Mouse (Mus musculus) liver, embryonic 13.5 days (tissue): ENCODE results near the gene Fbxl19. TPM values are rescaled to one million over a fixed set of nuclear protein-coding genes. Genes with fewer than 3 reads are reported as not detected.

Source experiments
- ATAC-seq: fragments of 200-750 bp; cut with Nextera tagmentation; 2 replicates; pipeline ENCODE4 v1.8.0; 2017; ENCODE audit warnings: low read depth, mild to moderate bottlenecking, moderate number of reproducible peaks, moderate library complexity
- DNase-seq: peaks from one replicate; pipeline ENCODE4 v3.0.0; 2022
- H3K27ac ChIP-seq: fragments of 300-500 bp; sonication (generic); 2 replicates; pipeline ENCODE4 v1.5.1; 2015; ENCODE audit warnings: moderate library complexity, mild to moderate bottlenecking, inconsistent platforms
- H3K27me3 ChIP-seq: fragments of 300-500 bp; sonication (generic); 2 replicates; pipeline ENCODE4 v1.6.1; 2015; ENCODE audit warnings: mild to moderate bottlenecking, inconsistent platforms
- H3K36me3 ChIP-seq: fragments of 300-500 bp; sonication (generic); 2 replicates; pipeline ENCODE4 v1.6.1; 2015; ENCODE audit warnings: mild to moderate bottlenecking, inconsistent platforms
- H3K4me1 ChIP-seq: fragments of 300-500 bp; sonication (generic); replicated peaks from 2 replicates; pipeline ENCODE4 v1.6.1; 2015; ENCODE audit warnings: inconsistent platforms
- H3K4me2 ChIP-seq: fragments of 300-500 bp; sonication (generic); 2 replicates; pipeline ENCODE4 v1.6.1; 2015; ENCODE audit warnings: inconsistent platforms, mild to moderate bottlenecking, moderate library complexity
- H3K4me3 ChIP-seq: fragments of 300-500 bp; sonication (generic); replicated peaks from 2 replicates; pipeline ENCODE4 v1.5.1; 2015; ENCODE audit warnings: mild to moderate bottlenecking, inconsistent platforms
- H3K9ac ChIP-seq: fragments of 300-500 bp; sonication (generic); 2 replicates; pipeline ENCODE4 v1.6.1; 2015; ENCODE audit warnings: mild to moderate bottlenecking, inconsistent platforms
- H3K9me3 ChIP-seq: fragments of 300-500 bp; sonication (generic); replicated peaks from 2 replicates; pipeline ENCODE4 v1.6.1; 2016; ENCODE audit warnings: inconsistent platforms
- WGBS: fragments of 180-500 bp; shearing (Covaris S2); methylation state at CpG from one replicate; pipeline ENCODE4 v1.1.7; 2015; ENCODE audit not compliant: insufficient replicate concordance; 5-methylcytosine and 5-hydroxymethylcytosine counted together
- polyA plus RNA-seq: library from polyadenylated mRNA; unstranded; fragments of >200 nt; fragmentation: Nextera tagmentation; extraction: Ambion mirVana; gene quantifications from 2 replicates; pipeline ENCODE4 v1.2.1, GENCODE M21; 2015

Gene Fbxl19
- polyA plus RNA-seq, 1 experiment from 2014 or later: 3.3 TPM

- Histone ChIP-seq H3K4me1 (0 out of 2 replicates have a peak, but pooled peaks cover 2% of the 10 kb centered on the region), H3K27ac (no peak within 1 kb of the TSS), H3K9me3 (no peaks in the 10 kb centered on the region), H3K4me3 (no peak within 1 kb of the TSS), H3K4me2 (no peak within 1 kb of the TSS), H3K9ac (no peak within 1 kb of the TSS), H3K27me3 (no peaks in the 10 kb centered on the region), H3K36me3 (peaks cover 99% of the 10 kb centered on the region)
- ATAC-seq (0 out of 2 replicates have a peak, but pooled peaks have one; percentile 5), DNase-seq (no peak)
- WGBS: 88% methylated on average over 6 of the region's 7 CpGs
Measured at GRCm38 (mm10) chr7:127785308-127785707, 41.0 kb downstream of the Fbxl19 start, which contains the start of gene Gm49388. Gene Gm49388 (plus strand): TSS chr7:127785608.

GRCm38 (mm10) chr7:127797076-127797845, 52.9 kb downstream of the Fbxl19 start:
- DNase-seq: no peak
- H3K9ac ChIP-seq: no peak overlapping the region
- H3K4me1 ChIP-seq: peaks cover 22% of the 10 kb centered on the region
- 90% methylated on average over 23 of the region's 23 CpGs for WGBS
- no peaks in the 10 kb centered on the region for H3K9me3 ChIP-seq
- no peak for ATAC-seq
- H3K36me3 ChIP-seq: peaks cover 92% of the 10 kb centered on the region
- no peaks in the 10 kb centered on the region for H3K27me3 ChIP-seq
- no peak overlapping the region for H3K27ac ChIP-seq
- no peak overlapping the region for H3K4me2 ChIP-seq
- no peak overlapping the region for H3K4me3 ChIP-seq

- Histone ChIP-seq H3K4me3 (no peak overlapping the region), H3K27ac (no peak overlapping the region), H3K9me3 (no peaks in the 10 kb centered on the region), H3K9ac (no peak overlapping the region), H3K4me1 (peaks cover 31% of the 10 kb centered on the region), H3K4me2 (no peak overlapping the region), H3K27me3 (no peaks in the 10 kb centered on the region), H3K36me3 (peaks cover 92% of the 10 kb centered on the region)
- ATAC-seq (no peak), DNase-seq (no peak)
- 84% methylated on average over 4 of the region's 4 CpGs for WGBS
Measured at GRCm38 (mm10) chr7:127798591-127798990, 54.2 kb downstream of the Fbxl19 start.

- H3K4me3 ChIP-seq: no peak overlapping the region
- H3K9ac ChIP-seq: no peak overlapping the region
- no peak overlapping the region for H3K4me2 ChIP-seq
- 85% methylated on average over 13 of the region's 13 CpGs for WGBS
- no peaks in the 10 kb centered on the region for H3K27me3 ChIP-seq
- DNase-seq: no peak
- H3K27ac ChIP-seq: no peak overlapping the region
- no peaks in the 10 kb centered on the region for H3K9me3 ChIP-seq
- H3K4me1 ChIP-seq: peaks cover 37% of the 10 kb centered on the region
- peaks cover 92% of the 10 kb centered on the region for H3K36me3 ChIP-seq
- ATAC-seq: no peak
Measured at GRCm38 (mm10) chr7:127799211-127799610, 54.9 kb downstream of the Fbxl19 start.

GRCm38 (mm10) chr7:127799738-127800137, 55.4 kb downstream of the Fbxl19 start:
- no peaks in the 10 kb centered on the region for H3K9me3 ChIP-seq
- no peak overlapping the region for H3K4me3 ChIP-seq
- no peak overlapping the region for H3K27ac ChIP-seq
- no peak overlapping the region for H3K9ac ChIP-seq
- DNase-seq (no peak), ATAC-seq (no peak)
- no peak overlapping the region for H3K4me2 ChIP-seq
- H3K4me1 ChIP-seq: peaks cover 43% of the 10 kb centered on the region
- H3K27me3 ChIP-seq: no peaks in the 10 kb centered on the region
- H3K36me3 ChIP-seq: peaks cover 88% of the 10 kb centered on the region
- WGBS: 85% methylated on average over 1 of the region's 1 CpGs

GRCm38 (mm10) chr7:127800435-127801009, 56.2 kb downstream of the Fbxl19 start, which contains the start of gene Hsd3b7:
Gene Hsd3b7 (plus strand): TSS chr7:127800604.
- Histone ChIP-seq H3K4me3 (peak within 1 kb of the TSS; percentile 40), H3K4me1 (peaks cover 50% of the 10 kb centered on the region), H3K27me3 (no peaks in the 10 kb centered on the region), H3K9ac (peak within 1 kb of the TSS; percentile 49), H3K9me3 (no peaks in the 10 kb centered on the region), H3K36me3 (peaks cover 80% of the 10 kb centered on the region), H3K27ac (peak within 1 kb of the TSS; percentile 74), H3K4me2 (peak within 1 kb of the TSS; percentile 59)
- peak; percentile 74 for DNase-seq
- WGBS: 20% methylated on average over 6 of the region's 6 CpGs
- ATAC-seq: peak; percentile 62

GRCm38 (mm10) chr7:127801010-127801621, 56.8 kb downstream of the Fbxl19 start:
- peaks cover 74% of the 10 kb centered on the region for H3K36me3 ChIP-seq
- H3K4me2 ChIP-seq: peak overlapping the region; percentile 59
- WGBS: 80% methylated on average over 8 of the region's 8 CpGs
- peak overlapping the region; percentile 74 for H3K27ac ChIP-seq
- no peaks in the 10 kb centered on the region for H3K27me3 ChIP-seq
- no peak for ATAC-seq
- no peaks in the 10 kb centered on the region for H3K9me3 ChIP-seq
- no peak for DNase-seq
- H3K4me1 ChIP-seq: peaks cover 56% of the 10 kb centered on the region
- H3K9ac ChIP-seq: peak overlapping the region; percentile 49
- peak overlapping the region; percentile 40 for H3K4me3 ChIP-seq

GRCm38 (mm10) chr7:127802313-127802712, 58.0 kb downstream of the Fbxl19 start:
- Histone ChIP-seq H3K4me2 (0 out of 2 replicates have a peak overlapping the region, but pooled peaks have one; percentile 59), H3K36me3 (peaks cover 62% of the 10 kb centered on the region), H3K4me3 (no peak overlapping the region), H3K4me1 (peaks cover 68% of the 10 kb centered on the region), H3K9ac (no peak overlapping the region), H3K9me3 (no peaks in the 10 kb centered on the region), H3K27ac (peak overlapping the region; percentile 13; the same call in 1 of the 2 replicates), H3K27me3 (no peaks in the 10 kb centered on the region)
- no peak for ATAC-seq
- DNase-seq: no peak
- WGBS: 90% methylated on average over 17 of the region's 17 CpGs

- ATAC-seq (no peak), DNase-seq (no peak)
- WGBS: 42% methylated on average over 5 of the region's 5 CpGs
- Histone ChIP-seq H3K36me3 (peaks cover 3% of the 10 kb centered on the region; the same call in 1 of the 2 replicates), H3K27me3 (no peaks in the 10 kb centered on the region), H3K9ac (no peak overlapping the region), H3K4me1 (peaks cover 77% of the 10 kb centered on the region), H3K4me2 (no peak overlapping the region), H3K9me3 (no peaks in the 10 kb centered on the region), H3K4me3 (no peak overlapping the region), H3K27ac (peak overlapping the region; percentile 69)
Measured at GRCm38 (mm10) chr7:127808821-127809220, 64.5 kb downstream of the Fbxl19 start.

GRCm38 (mm10) chr7:127809846-127810245, 65.5 kb downstream of the Fbxl19 start:
- Histone ChIP-seq H3K4me1 (peaks cover 75% of the 10 kb centered on the region), H3K27ac (no peak overlapping the region)
- 68% methylated on average over 1 of the region's 1 CpGs for WGBS

GRCm38 (mm10) chr7:127810650-127811049, 66.3 kb downstream of the Fbxl19 start:
- no peaks in the 10 kb centered on the region for H3K36me3 ChIP-seq
- H3K27ac ChIP-seq: no peak overlapping the region
- DNase-seq (no peak), ATAC-seq (no peak)
- H3K27me3 ChIP-seq: no peaks in the 10 kb centered on the region
- H3K9ac ChIP-seq: no peak overlapping the region
- H3K4me3 ChIP-seq: no peak overlapping the region
- no peak overlapping the region for H3K4me2 ChIP-seq
- H3K9me3 ChIP-seq: no peaks in the 10 kb centered on the region
- peaks cover 75% of the 10 kb centered on the region for H3K4me1 ChIP-seq
- WGBS: 88% methylated on average over 10 of the region's 10 CpGs

More at GRCm38 (mm10) chr7:127809846-127810245, 65.5 kb downstream of the Fbxl19 start:
- Histone ChIP-seq H3K4me2 (no peak overlapping the region), H3K4me3 (no peak overlapping the region), H3K9ac (no peak overlapping the region), H3K9me3 (no peaks in the 10 kb centered on the region), H3K36me3 (no peaks in the 10 kb centered on the region), H3K27me3 (no peaks in the 10 kb centered on the region)
- DNase-seq: no peak
- no peak for ATAC-seq
